Mouse (Mus musculus) lung, postnatal 0 days (tissue): ENCODE results near the gene Arsg.

Experiments
- CTCF ChIP-seq: IDR thresholded peaks from 2 replicates; pipeline ENCODE4 v1.5.1; 2016; ENCODE audit warnings: antibody characterized with exemption, mild to moderate bottlenecking
- EP300 ChIP-seq: IDR thresholded peaks from 2 replicates; pipeline ENCODE4 v1.6.1; 2016; ENCODE audit warnings: antibody characterized with exemption, mild to moderate bottlenecking, control low read depth

- TF ChIP-seq CTCF (no peak), EP300 (no peak)
Measured at GRCm38 (mm10) chr11:109479575-109480285, 6.6 kb downstream of the Arsg start.
